Mouse (Mus musculus): ENCODE data around the gene Sergef.

Sergef gene

DNA sequence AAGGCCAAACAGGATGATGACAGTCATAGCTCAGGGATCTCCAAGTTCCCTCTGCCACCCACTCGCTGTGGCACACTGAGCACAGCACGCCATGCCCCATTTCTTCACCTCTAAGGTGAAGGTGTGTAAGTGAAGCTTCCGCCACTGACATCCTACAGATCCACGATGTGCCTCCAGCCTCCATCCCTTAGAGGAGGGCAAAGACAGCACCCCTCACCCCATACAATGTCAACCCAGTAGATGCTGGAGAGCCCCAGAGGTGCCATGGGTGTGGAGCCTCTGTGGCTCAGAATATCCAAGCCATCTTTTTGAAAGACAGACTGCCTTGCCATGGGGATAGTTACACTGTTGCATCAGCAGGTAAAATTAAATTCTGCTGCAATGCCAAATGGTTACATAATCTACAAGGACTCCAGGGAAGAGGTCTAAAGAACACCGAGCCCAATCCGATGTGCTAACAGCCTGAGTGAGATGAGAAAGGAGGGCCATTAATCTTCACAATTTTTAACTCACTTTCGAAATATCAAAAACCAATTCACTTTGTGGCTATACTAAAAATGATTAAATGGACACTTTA is 23.1 kb downstream of the Sergef start:
- in situ Hi-C loops (cut with MboI, MseI), result loop anchor here (25.0 kb wide), 1 partner anchor 1829 kb away; no protein-coding TSS in a partner anchor

DNA sequence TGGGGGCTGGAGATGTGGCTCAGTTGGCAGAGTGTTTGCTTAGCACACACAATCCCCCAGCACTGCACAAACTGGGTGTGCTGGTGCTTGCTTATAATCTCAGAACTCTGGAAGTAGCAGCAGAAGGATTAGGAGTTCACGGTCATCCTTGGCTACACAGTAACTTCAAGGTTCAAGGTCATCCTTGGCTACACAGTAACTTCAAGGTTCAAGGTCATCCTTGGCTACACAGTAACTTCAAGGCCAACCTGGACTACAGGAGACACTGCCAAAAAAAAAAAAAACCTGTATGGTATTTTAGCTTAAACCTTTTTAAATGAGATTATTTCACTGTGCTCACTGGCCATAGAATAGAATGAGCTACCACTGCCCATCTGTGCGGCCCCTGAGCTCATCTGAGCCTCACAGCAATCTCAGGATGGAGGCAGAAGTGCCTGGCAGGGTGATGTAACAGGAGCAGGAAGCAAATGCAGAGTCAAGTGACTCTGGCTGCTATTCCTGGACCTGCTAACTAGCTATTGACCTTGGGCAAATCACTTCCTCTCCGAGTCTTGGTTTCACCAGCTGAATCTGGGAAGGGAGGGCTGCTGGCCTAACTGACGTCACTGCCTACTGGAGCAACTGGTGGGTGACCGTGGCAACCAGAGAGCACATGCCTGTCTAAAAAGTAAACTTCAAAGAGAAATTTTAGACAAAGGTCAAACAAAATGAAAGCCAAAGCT is 24.2 kb downstream of the Sergef start:
- in situ Hi-C loops (cut with MboI, MseI), result loop anchor here (25.0 kb wide), 1 partner anchor 1828 kb away; no protein-coding TSS in a partner anchor

DNA sequence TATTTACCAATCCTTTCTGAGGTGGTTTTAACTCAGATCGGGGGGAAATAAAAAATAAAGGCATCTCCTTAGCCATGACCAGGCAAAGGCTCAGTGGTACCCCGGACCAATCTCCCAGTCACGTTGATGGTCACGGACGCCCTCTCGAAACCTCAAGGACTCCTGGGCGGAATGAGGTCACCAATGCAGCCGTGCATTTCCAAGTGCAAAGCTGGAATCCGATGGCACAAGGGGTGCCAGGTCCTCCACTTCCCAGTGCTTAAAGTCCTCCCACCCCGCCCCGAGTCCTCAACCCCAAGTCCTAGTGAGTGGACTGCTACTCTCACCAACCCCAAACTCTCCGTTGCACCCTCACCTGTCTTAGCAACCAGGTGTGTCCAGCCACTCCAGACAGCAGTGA is 25.3 kb downstream of the Sergef start:
- in situ Hi-C loops (cut with MboI, MseI), result loop anchor here (25.0 kb wide), 1 partner anchor 1827 kb away; no protein-coding TSS in a partner anchor

DNA sequence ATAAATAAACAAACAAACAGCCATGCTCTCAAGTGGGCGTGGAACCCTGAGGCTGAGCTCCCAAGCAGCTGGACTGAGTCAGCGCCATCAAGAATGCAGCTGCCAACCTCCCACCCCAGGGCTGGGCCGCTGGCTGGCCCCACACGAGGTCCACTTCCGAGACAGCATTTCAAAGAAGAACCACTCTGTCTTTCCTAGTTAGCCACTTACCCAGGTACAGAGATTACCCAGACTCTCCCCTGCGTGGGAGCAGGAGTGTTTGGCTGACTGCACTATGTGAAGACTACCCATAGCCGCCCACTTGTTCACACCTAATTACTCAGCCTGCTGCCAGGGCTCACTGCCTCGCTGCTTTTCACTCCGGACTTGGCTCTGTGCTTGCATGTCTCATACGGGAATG is 26.5 kb downstream of the Sergef start:
- in situ Hi-C loops (cut with MboI, MseI), result loop anchor here (25.0 kb wide), 1 partner anchor 1826 kb away; no protein-coding TSS in a partner anchor

DNA sequence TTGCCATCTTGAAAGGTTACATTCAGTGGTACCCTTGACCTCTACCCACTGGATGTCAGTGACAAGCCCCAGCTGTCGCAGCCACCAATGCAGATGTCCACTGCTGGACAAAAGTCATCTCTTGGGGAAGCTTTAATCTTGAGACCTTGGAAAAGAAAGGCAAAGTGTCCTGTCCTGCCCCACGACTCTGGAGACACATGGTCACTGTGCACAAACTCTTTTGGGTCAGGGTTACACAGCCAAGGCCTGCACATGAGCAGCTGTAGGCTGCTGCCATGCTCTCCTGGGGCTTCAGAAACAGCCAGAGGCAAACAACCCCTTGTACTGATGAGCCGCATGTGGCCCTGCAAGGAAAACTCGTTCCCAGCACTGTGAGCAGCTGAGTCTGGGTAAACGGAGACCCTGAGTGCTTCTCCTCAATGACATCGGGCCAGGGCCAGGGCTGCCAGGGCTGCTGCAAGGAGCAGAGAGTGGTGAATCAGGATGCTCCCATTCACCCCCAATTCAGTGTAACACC is 27.1 kb downstream of the Sergef start:
- in situ Hi-C loops (cut with MboI, MseI), result loop anchor here (25.0 kb wide), 1 partner anchor 1825 kb away; no protein-coding TSS in a partner anchor

DNA sequence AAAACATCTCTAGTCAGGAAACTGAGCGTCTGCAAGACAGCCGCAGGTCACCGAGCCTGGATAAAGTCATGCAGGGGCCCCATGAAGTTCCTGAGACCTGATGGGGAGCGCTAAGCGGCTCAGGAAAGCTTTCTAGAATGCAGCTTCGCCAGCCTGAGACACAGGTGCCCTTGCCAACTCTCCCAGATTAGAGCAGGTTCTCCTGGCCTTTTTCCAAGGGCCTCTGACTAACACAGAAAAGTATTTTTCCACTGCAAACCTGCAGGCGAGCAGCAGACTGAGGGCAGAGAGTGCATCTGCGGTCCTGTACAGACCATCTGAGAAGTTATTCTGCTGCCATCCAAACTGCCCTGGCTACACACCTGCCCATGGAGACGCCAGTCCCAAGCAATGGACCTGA is 27.6 kb downstream of the Sergef start:
- in situ Hi-C loops (cut with MboI, MseI), result loop anchor here (25.0 kb wide), 1 partner anchor 1825 kb away; no protein-coding TSS in a partner anchor

DNA sequence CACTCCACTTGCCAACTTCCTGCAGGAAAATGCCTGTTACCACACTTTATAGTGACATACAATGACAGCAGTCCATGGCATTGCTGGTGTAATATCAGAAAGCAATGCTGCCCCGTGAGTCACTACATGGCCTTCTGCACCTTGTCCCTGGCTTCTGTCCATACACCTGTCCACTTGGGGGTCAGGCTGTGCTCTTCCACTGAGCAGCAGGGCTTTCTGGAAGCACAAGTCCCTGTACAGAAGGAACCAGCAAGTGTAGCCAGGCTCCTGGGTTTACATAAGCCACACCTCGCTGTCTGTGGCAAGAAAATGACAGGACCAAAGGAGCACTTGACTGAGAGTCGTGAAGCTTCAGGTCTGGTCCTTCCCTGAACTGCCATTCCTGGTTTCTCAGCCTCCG is 30.3 kb downstream of the Sergef start:
- in situ Hi-C loops (cut with MboI, MseI), result loop anchor here (5.0 to 25.0 kb wide), 2 partner anchors 217 to 1822 kb away; no protein-coding TSS in a partner anchor

DNA sequence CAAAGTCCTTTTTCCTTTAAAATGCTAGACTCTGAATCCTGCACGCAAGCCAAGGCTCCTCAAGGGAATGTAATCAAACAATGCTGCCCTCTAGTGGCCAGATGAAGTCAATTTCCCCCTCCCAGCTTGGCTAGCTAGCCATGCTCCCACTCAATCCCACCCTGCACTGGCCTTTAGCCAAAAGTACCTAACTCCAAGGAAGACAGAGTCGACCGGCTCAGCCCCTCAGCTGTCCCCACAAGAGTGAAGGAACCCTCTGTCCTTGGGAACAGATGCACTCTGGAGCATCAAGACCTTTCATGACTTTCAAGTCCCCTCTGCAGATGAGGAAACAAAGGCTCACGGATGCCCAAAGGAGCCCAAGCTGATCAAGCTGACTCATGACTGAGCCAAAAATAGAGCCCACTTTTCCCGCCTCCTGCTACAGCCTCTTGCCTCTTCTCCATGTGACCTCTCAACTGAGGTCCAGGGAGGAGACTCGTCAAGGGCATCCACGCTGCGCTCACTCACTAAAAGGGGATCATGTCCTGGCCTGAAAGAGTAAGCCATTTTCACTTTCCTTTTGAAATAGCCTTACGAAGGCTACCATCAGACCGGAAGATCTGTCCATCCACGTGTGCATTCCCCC is 32.1 kb downstream of the Sergef start:
- in situ Hi-C loops (cut with MboI, MseI), result loop anchor here (5.0 to 25.0 kb wide), 2 partner anchors 215 to 1820 kb away; no protein-coding TSS in a partner anchor

DNA sequence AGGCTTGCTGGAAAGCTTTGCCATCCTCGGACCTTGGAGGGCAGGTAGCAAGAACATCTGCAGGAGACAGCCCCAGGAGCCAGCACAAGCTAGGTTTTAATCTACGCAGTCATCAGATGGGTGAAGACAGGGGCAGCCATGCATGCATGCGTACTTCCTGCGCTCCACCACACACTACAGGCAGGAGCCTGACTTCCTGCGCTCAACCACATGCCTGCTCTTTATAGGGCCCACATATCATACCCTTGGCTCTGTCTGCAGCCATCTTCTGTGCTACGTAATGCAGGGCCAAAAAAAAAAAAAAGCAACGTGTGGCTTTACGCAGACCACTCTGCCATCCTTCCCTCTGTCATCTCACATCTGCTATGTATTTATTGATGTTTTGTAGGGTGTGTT is 32.6 kb downstream of the Sergef start:
- in situ Hi-C loops (cut with MboI, MseI), result loop anchor here (5.0 to 25.0 kb wide), 2 partner anchors 215 to 1820 kb away; no protein-coding TSS in a partner anchor

DNA sequence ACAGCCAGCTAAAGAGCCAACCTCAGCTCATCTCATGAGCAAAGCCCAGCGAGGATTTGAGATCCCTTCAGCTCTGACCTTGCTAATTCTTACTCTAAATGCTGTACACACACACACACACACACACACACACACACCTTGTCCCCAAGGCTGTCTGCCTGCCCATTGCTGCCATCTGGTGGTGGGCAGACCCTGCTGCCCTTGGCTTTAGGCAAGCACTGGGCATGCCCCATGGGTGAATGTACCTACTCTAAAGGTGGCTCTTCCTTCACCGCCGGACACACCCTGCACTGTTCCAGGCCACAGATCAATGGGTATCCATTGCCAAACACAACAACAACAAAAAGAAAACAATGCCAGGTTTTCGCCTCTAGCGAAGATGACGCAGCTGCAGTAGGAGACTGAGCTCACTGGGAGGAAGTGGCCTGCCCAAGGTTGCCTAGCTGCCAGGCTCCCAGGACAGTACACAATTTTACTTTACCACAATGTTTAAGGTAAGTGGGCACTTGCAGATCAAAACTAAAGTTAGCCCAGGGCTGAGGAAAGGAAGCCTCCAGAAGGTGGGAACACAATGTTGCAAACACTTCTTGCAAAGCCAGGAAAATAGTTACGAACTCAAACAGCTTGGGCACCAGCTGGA is 33.1 kb downstream of the Sergef start:
- in situ Hi-C loops (cut with MboI, MseI), result loop anchor here (5.0 to 25.0 kb wide), 2 partner anchors 214 to 1819 kb away; no protein-coding TSS in a partner anchor

DNA sequence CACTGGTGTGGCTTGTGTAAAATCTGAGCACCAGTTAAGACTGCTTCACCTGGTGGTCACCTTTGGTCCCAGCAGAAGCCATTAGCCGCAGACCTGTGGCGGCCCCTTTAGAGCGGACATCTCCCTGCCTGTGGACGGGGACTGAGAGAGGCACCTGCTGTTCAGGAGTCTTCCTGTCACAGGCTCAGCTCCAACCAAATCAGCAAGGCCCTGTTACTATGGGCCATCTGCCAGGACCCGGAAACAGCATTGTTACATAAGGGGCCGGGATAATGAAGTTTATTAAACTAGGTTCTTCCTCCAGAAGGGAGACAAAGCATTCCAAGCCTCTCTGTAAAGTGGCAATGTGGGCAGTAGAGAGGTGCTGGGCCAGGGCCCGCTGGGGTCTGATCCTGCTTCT is 36.6 kb downstream of the Sergef start:
- in situ Hi-C loops (cut with MboI, MseI), result loop anchor here (25.0 kb wide), 1 partner anchor 1816 kb away; no protein-coding TSS in a partner anchor

DNA sequence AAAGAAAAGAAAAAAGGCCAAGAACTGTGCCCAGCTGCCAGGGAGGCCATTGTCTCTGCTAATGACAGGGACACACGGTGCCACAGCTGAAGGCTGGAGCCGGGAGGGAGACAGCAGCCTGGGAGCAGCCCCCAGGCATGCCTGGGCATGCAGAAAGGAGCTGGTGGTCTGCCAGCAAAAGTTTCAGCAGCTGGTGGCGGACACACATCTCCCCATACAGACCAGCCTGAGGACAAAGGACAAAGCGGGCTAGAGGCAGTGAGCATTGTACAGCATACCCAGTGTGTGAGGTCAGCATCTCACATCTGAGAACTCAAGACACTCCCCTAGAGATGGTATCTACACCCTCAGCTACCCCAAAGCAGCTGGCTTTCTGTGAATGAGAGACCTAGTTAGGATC is 37.5 kb downstream of the Sergef start:
- in situ Hi-C loops (cut with MboI, MseI), result loop anchor here (25.0 kb wide), 1 partner anchor 1815 kb away; no protein-coding TSS in a partner anchor

DNA sequence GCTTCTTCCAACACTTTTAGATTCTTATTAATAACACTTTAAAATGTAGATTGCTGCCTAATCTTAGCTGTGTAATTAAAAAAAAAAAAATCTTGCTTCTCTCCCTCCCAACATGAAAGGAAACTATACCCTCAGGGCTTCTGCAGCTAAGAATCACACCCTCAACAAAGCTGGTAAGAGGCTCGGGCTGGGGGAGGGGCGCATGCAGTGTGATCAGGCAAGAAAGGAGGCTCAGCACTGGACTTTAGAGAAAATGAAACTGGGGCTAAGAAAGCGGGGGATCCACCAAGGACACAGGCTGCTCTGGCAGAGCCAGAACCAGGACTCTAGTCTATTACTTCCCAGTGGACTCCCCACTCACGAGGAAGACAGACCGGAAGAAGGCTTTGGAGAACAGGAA is 38.5 kb downstream of the Sergef start:
- in situ Hi-C loops (cut with MboI, MseI), result loop anchor here (25.0 kb wide), 1 partner anchor 1814 kb away; no protein-coding TSS in a partner anchor

DNA sequence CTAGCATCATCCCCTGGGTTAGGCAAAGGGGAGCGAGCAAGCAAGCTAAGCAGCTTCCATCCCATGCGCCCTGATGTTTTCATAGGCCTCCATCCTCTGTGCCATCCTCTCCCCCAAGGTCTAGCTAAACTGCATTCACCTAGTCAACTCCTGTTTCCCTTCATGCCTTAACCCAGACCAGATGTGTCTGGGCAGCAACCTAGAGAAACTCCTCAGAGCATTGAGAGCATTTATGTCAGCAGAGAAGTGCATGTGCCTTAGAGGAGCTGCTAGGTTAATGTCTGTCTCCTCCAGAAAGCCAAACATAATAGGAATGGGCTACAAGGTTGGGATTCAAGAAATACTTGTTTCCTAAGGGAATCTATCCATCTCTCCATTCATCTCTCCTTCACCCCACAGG is 42.6 kb downstream of the Sergef start:
- in situ Hi-C loops (cut with MboI, MseI), result no loop called here

DNA sequence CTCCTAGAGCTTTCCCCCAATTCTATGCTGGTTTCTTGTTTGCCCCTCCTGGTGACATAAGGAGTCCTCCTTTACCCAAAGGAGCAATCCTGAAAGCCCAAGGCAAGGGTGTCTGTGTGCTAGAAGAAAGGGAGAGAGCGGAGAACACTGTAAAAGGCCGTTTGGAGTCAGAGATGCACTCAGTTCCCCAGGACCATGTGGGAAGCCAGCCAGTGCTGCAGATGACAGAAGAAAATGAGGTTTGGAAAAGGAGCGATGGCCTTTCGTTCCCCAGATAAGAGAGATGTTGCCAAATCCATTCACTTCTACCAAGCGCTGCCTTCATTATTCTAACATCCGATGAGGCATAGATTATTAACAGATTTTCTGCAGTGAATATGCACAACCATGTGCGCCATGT is 48.1 kb downstream of the Sergef start:
- in situ Hi-C loops (cut with MboI, MseI), result no loop called here

DNA sequence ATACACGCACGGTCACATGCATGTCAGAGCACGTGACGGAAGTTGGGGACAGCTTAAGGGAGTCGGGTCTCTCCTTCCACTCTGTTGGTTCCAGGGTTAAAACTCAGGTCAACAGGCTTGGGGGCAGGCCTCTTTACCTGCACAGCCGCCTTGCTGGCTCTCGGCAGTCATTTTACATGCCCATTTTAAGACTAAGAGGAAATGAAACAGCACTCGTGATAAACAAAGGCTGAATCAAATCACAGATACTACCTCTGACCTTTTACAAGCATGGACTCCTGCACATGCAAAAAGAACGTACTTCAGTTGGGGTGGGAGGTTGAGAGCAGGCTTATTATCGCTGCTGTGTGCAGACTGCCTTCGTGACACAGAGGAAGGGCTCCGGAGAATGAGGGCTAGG is 50.4 kb downstream of the Sergef start:
- in situ Hi-C loops (cut with MboI, MseI), result no loop called here

DNA sequence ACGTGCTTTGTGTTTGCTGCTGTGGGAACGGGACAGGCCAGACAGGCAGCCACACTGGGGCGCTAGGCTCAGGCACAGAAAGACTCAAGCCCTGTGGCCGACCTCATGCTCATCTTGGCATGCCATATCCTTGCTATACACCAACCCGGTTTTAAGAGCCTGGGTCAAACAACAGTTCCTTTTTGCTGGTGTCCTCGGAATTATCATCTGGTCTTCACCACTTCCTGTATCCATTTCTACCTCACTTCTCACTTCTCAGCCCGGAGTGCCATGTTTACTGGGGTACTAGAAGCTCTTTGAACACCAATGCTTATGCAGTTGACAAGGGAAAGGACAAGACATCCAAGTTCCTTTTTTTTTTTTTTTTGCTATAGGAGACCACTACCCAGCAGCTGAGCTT is 51.6 kb downstream of the Sergef start:
- in situ Hi-C loops (cut with MboI, MseI), result no loop called here

DNA sequence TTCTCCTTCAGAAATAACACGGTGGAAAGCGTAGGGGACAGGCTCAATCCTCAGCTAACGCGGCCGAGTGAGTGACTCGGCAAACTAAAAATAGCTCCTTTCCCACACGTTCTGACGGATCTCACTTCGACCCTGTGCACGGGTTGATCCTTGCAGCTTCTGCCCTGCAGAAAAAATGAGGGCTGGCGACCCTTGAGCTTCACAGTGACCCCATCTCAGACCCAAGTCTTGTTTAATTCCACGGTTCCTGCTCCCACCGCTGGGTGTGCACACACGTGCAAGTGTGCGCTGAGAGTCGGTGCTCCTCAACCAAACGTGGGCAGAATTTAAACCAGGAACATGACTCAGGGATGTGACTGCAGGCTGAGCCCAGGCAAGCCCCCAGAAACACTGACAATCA is 52.1 kb downstream of the Sergef start:
- in situ Hi-C loops (cut with MboI, MseI), result no loop called here

DNA sequence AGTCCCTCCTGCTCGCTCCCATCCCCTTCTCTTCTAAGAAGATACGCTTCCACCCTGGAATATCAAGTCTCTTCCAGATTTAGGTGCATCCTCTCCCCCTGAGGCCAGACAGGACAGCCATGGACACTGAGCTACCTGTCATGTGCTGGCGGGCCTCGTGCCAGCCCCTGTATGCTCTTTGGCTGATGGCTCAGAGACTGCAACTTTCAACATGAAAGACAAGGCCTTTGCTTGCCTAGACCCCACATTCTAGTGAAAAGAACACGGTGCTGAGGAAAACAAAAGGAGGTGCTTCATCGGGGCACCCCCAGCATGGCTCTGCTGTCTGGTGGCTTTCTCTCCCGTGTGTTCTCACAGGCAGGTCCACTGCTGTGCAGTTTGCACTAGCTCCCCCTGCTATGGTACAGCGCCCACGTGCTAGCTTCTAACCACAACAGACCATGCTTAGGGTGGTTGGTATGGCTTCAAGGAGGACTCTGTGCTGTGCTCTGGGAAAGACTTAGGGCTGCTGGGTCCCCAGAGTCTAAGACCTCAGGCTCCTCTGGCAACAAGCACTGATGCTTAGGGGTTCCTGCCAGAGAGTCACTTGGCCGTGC is 52.9 kb downstream of the Sergef start:
- in situ Hi-C loops (cut with MboI, MseI), result no loop called here

DNA sequence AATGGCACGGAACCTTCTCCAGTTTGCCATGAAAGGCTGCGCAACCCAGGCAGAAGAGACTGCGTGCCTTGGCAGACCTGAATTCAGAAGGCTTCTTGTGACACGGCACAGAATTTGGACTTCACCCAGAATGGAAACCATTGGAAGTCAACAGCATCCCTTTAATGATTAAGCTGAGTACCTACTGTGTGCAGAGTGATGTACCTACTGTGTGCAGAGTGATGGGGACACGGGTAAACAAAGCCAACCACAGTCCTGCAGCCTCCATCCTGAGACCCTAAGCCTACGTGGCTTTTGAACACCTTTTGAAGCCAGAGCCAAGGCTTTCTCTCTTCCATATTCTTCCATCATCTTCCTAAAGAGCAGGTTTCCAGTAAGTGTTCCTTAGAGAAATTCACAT is 56.9 kb downstream of the Sergef start:
- in situ Hi-C loops (cut with MboI, MseI), result no loop called here

DNA sequence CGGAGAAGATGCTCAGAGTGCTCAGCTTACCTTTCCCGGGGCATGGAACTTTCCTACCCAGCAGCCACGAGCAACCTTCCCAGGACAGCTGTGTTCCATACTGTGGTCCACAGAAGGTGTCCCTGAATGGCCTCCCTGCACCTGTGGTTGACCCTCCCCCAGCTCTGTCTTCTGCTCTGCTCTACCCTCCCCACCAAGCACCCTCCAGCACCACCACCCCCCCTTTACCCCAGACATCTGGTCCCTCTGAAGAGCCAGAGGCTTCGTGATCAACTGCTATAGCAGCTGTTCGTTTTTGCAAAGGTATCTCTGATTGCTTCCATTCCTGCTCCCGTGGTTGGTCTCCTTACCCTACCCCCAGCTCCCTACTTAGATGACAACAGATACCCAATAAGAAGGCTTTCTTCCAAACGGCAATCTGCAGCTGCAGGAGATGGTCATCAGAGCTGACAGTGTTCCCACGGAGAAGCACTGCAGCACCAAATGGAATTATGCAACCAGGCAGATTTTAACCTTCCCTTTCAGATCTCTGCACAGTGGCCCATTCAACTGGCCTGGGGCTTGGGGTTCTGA is 58.2 kb downstream of the Sergef start:
- in situ Hi-C loops (cut with MboI, MseI), result no loop called here
